Mouse (Mus musculus) embryonic facial prominence, embryonic 13.5 days (tissue): ENCODE data around the gene Etl4. TPM values are rescaled to one million over a fixed set of nuclear protein-coding genes. Genes with fewer than 3 reads are reported as not detected.

Experiments used
- ATAC-seq: fragments of 200-750 bp; cut with Nextera tagmentation; 2 replicates; pipeline ENCODE4 v1.8.0; 2017; ENCODE audit warnings: low read depth; ENCODE audit not compliant: insufficient number of reproducible peaks, insufficient read depth, low FRiP score, low TSS enrichment
- H3K27ac ChIP-seq: fragments of 300-500 bp; sonication (generic); 2 replicates; pipeline ENCODE4 v1.5.1; 2015; ENCODE audit warnings: moderate library complexity, mild to moderate bottlenecking, inconsistent platforms
- H3K27me3 ChIP-seq: fragments of 300-500 bp; sonication (generic); 2 replicates; pipeline ENCODE4 v1.6.1; 2015; ENCODE audit warnings: mild to moderate bottlenecking, inconsistent platforms
- H3K36me3 ChIP-seq: fragments of 300-500 bp; sonication (generic); 2 replicates; pipeline ENCODE4 v1.6.1; 2015; ENCODE audit warnings: mild to moderate bottlenecking, inconsistent platforms
- H3K4me1 ChIP-seq: fragments of 300-500 bp; sonication (generic); 2 replicates; pipeline ENCODE4 v1.6.1; 2015; ENCODE audit warnings: inconsistent platforms
- H3K4me2 ChIP-seq: fragments of 300-500 bp; sonication (generic); 2 replicates; pipeline ENCODE4 v1.6.1; 2015; ENCODE audit warnings: moderate library complexity, mild to moderate bottlenecking, inconsistent platforms
- H3K4me3 ChIP-seq: fragments of 300-500 bp; sonication (generic); 2 replicates; pipeline ENCODE4 v1.5.1; 2015; ENCODE audit warnings: mild to moderate bottlenecking, inconsistent platforms
- H3K9ac ChIP-seq: fragments of 300-500 bp; sonication (generic); 2 replicates; pipeline ENCODE4 v1.6.1; 2015; ENCODE audit warnings: mild to moderate bottlenecking, inconsistent platforms
- H3K9me3 ChIP-seq: fragments of 300-500 bp; sonication (generic); 2 replicates; pipeline ENCODE4 v1.6.1; 2016; ENCODE audit warnings: inconsistent platforms
- WGBS: fragments of 180-500 bp; shearing (Covaris S2); methylation state at CpG from one replicate; pipeline ENCODE4 v1.1.7; 2015; ENCODE audit warnings: mixed read lengths; 5-methylcytosine and 5-hydroxymethylcytosine counted together
- polyA plus RNA-seq: library from polyadenylated mRNA; unstranded; fragments of >200 nt; fragmentation: Nextera tagmentation; extraction: Ambion mirVana; gene quantifications from 2 replicates; pipeline ENCODE4 v1.2.1, GENCODE M21; 2015

Etl4 gene
- polyA plus RNA-seq, 1 experiment from 2014 or later: 33.3 TPM

DNA sequence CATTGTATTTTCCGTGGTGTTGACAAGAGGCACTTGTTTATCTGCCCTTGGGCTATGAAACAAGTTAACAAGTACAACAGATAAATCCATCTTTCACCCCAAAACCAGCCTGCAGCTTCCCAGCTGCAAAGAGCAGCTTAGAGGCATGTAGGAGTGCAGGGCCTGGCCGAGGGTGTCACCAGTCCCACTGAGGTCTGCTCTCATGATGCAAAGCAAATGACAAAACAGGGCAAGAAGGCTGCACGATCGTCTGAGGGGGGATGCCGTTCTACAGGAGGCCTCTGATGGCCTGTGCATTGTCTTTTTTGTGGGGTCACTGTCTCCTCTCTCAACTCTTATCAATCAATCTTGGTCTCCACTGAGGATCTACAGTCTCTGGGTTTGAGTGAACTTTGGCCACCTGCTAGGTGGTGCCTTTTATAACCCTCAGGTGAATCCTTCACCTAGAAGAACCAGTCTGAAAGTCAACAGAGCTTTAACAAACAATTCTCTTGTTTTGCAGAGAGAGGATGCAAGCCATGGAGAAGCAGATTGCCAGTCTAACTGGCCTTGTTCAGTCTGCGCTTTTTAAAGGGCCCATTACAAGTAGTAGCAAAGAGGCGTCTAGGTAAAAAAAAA, 849.6 kb downstream of the Etl4 start:
- no peak for ATAC-seq
- Histone ChIP-seq H3K4me2 (no peak overlapping the region), H3K36me3 (0 out of 2 replicates have a peak, but pooled peaks cover 5% of the 10 kb centered on the region), H3K4me1 (0 out of 2 replicates have a peak, but pooled peaks cover 8% of the 10 kb centered on the region), H3K9me3 (no peaks in the 10 kb centered on the region), H3K9ac (no peak overlapping the region), H3K27me3 (no peaks in the 10 kb centered on the region), H3K27ac (no peak overlapping the region), H3K4me3 (no peak overlapping the region)
- WGBS: 79% methylated on average over 7 of the region's 7 CpGs

DNA sequence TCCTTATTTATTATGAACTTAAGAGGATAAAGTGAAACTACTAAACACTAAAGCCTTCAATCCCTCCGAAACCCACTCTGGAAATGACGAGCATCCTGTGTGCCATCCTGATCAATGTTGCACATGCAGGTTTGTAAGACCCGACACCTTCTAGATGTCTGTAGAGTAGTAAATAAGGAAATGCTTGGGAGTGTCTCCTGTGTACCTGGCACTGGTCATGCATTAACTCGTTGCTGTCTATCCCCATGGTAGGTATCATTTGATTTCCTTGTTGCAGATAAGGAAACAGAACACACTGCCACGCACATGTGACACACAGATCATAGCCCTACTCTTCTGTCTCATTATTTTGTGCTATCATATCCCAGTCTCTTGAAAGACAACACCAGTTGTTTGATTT, 851.7 kb downstream of the Etl4 start:
- no peak for ATAC-seq
- WGBS: 86% methylated on average over 5 of the region's 5 CpGs
- H3K4me1 ChIP-seq: 0 out of 2 replicates have a peak, but pooled peaks cover 5% of the 10 kb centered on the region

DNA sequence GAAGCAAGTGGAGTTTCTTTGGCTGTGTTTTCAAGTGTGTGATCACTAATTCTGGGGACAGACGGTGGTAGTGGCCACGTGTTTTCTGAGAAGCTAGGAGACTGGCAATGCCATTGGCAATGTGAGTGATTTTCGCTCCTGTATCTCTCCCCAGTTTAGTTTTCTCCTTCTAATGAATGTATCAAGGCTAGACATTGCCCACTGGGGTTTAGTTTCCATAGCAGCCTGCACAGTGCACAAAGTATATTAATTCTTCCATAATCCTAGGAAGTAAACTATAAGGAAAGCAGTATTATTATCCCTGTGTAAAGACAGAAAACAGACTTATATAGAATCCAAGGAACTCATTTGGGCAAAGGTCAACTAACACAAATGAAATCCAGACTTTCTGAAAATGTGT, 852.2 kb downstream of the Etl4 start:
- no peaks in the 10 kb centered on the region for H3K9me3 ChIP-seq
- H3K4me1 ChIP-seq: 0 out of 2 replicates have a peak, but pooled peaks cover 5% of the 10 kb centered on the region
- no peaks in the 10 kb centered on the region for H3K27me3 ChIP-seq
- peaks cover 6% of the 10 kb centered on the region for H3K36me3 ChIP-seq
- no peak overlapping the region for H3K27ac ChIP-seq
- no peak overlapping the region for H3K4me3 ChIP-seq
- no peak overlapping the region for H3K4me2 ChIP-seq
- H3K9ac ChIP-seq: no peak overlapping the region
- no peak for ATAC-seq
- WGBS: 74% methylated on average over 3 of the region's 3 CpGs

More for the DNA sequence above, 851.7 kb downstream of the Etl4 start:
- no peak overlapping the region for H3K27ac ChIP-seq
- no peak overlapping the region for H3K9ac ChIP-seq
- 0 out of 2 replicates have a peak, but pooled peaks cover 2% of the 10 kb centered on the region for H3K36me3 ChIP-seq
- no peak overlapping the region for H3K4me3 ChIP-seq
- H3K4me2 ChIP-seq: no peak overlapping the region
- H3K9me3 ChIP-seq: no peaks in the 10 kb centered on the region
- no peaks in the 10 kb centered on the region for H3K27me3 ChIP-seq

- WGBS: 79% methylated on average over 4 of the region's 4 CpGs
- H3K36me3 ChIP-seq: peaks cover 7% of the 10 kb centered on the region
- ATAC-seq: no peak
Observed at GRCm38 (mm10) chr2:20763511-20764212, 854.1 kb downstream of the Etl4 start.

DNA sequence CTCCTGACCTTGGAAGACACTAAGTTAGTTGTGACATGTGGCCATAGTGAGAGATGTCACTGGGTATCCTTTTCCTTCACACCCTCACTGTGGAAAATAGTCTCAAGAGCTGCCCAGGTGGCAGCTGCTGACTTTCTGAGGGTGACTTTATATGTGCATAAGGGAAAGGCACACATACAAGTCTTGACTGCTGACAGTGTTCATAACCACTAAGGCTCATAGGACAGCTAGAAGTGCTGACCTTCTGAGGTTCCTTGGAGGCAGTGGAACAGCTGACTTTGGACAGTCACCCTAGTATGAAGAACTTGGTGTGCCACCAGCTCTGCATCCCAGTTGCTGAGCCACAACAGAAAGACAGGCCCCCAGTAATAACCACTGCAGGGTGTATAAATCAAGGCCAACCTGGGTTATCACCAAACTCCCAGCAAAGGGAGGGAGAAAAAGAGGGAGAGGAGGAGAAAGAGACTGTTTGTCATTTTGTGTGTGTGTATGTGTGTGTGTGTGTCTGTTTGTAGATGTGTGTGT, 855.0 kb downstream of the Etl4 start:
- Histone ChIP-seq H3K4me2 (no peak overlapping the region), H3K4me1 (0 out of 2 replicates have a peak, but pooled peaks cover 5% of the 10 kb centered on the region), H3K9me3 (no peaks in the 10 kb centered on the region), H3K36me3 (peaks cover 12% of the 10 kb centered on the region), H3K27ac (no peak overlapping the region), H3K9ac (no peak overlapping the region), H3K27me3 (no peaks in the 10 kb centered on the region), H3K4me3 (no peak overlapping the region)
- ATAC-seq: no peak

More at GRCm38 (mm10) chr2:20763511-20764212, 854.1 kb downstream of the Etl4 start:
- Histone ChIP-seq H3K4me3 (no peak overlapping the region), H3K9me3 (no peaks in the 10 kb centered on the region), H3K4me1 (0 out of 2 replicates have a peak, but pooled peaks cover 5% of the 10 kb centered on the region), H3K4me2 (no peak overlapping the region), H3K27me3 (no peaks in the 10 kb centered on the region), H3K9ac (no peak overlapping the region), H3K27ac (no peak overlapping the region)

DNA sequence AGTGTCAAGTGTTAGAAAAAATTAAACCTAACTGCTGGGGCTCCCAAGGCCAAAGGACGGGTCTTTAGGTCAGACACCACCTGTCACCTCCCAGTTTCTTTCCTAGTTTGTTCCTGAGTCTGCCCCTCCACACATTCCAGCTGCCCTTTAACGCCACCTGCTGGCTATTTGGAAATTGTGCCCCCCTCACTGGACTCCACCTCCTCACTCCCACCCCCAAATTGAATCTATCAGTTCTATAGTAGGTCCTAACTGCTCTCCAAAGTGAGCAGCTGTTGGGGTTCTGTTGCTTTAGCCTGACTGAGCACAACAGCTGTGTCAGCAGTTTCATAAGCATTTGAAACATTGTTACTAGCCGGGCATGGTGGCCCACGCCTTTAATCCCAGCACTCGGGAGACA, 859.1 kb downstream of the Etl4 start:
- 60% methylated on average over 5 of the region's 5 CpGs for WGBS
- no peak for ATAC-seq

GRCm38 (mm10) chr2:20770171-20770570, 860.6 kb downstream of the Etl4 start:
- Histone ChIP-seq H3K27me3 (no peaks in the 10 kb centered on the region), H3K9me3 (no peaks in the 10 kb centered on the region), H3K36me3 (peaks cover 26% of the 10 kb centered on the region), H3K4me1 (no peaks in the 10 kb centered on the region), H3K4me3 (no peak overlapping the region), H3K9ac (no peak overlapping the region), H3K27ac (no peak overlapping the region), H3K4me2 (no peak overlapping the region)
- ATAC-seq: 0 out of 2 replicates have a peak, but pooled peaks have one; percentile 26

More for the DNA sequence above, 859.1 kb downstream of the Etl4 start:
- Histone ChIP-seq H3K9me3 (no peaks in the 10 kb centered on the region), H3K4me1 (no peaks in the 10 kb centered on the region), H3K4me3 (no peak overlapping the region), H3K9ac (no peak overlapping the region), H3K36me3 (peaks cover 25% of the 10 kb centered on the region), H3K4me2 (no peak overlapping the region), H3K27me3 (no peaks in the 10 kb centered on the region), H3K27ac (no peak overlapping the region)

DNA sequence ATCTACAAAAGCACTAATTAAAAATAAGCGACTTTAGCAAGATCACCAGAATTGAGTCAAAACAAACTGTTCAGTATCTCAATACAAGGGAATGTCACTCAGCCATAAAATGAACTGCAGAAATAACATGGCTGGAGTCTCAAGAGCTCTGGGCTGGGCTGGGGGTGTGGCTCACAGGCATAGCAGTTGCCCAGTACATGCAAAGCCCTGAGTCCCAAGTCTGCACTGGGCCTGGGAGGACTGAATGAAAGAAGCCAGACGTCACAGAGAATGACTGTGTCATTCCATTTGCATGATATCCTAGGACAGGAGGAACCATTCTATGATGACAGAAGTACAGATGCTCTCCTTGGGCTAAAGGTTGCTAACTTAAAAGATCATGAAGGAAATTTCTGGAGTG, 864.9 kb downstream of the Etl4 start:
- ATAC-seq: no peak
- WGBS: 83% methylated on average over 2 of the region's 2 CpGs
- H3K27me3 ChIP-seq: no peaks in the 10 kb centered on the region

GRCm38 (mm10) chr2:20776171-20776704, 866.7 kb downstream of the Etl4 start:
- ATAC-seq: no peak
- 85% methylated on average over 6 of the region's 6 CpGs for WGBS
- H3K9me3 ChIP-seq: no peaks in the 10 kb centered on the region
- H3K9ac ChIP-seq: no peak overlapping the region
- H3K4me1 ChIP-seq: no peaks in the 10 kb centered on the region
- no peak overlapping the region for H3K27ac ChIP-seq
- H3K4me3 ChIP-seq: no peak overlapping the region
- no peaks in the 10 kb centered on the region for H3K27me3 ChIP-seq
- H3K4me2 ChIP-seq: no peak overlapping the region
- peaks cover 9% of the 10 kb centered on the region; the same call in 1 of the 2 replicates for H3K36me3 ChIP-seq

More for the DNA sequence above, 864.9 kb downstream of the Etl4 start:
- Histone ChIP-seq H3K9me3 (no peaks in the 10 kb centered on the region), H3K27ac (no peak overlapping the region), H3K4me1 (no peaks in the 10 kb centered on the region), H3K4me2 (no peak overlapping the region), H3K4me3 (no peak overlapping the region), H3K9ac (no peak overlapping the region), H3K36me3 (peaks cover 18% of the 10 kb centered on the region; the same call in 1 of the 2 replicates)

- Histone ChIP-seq H3K36me3 (peaks cover 4% of the 10 kb centered on the region; the same call in 1 of the 2 replicates), H3K4me2 (no peak overlapping the region)
- WGBS: 77% methylated on average over 6 of the region's 6 CpGs
Observed at GRCm38 (mm10) chr2:20777931-20778330, 868.4 kb downstream of the Etl4 start.

DNA sequence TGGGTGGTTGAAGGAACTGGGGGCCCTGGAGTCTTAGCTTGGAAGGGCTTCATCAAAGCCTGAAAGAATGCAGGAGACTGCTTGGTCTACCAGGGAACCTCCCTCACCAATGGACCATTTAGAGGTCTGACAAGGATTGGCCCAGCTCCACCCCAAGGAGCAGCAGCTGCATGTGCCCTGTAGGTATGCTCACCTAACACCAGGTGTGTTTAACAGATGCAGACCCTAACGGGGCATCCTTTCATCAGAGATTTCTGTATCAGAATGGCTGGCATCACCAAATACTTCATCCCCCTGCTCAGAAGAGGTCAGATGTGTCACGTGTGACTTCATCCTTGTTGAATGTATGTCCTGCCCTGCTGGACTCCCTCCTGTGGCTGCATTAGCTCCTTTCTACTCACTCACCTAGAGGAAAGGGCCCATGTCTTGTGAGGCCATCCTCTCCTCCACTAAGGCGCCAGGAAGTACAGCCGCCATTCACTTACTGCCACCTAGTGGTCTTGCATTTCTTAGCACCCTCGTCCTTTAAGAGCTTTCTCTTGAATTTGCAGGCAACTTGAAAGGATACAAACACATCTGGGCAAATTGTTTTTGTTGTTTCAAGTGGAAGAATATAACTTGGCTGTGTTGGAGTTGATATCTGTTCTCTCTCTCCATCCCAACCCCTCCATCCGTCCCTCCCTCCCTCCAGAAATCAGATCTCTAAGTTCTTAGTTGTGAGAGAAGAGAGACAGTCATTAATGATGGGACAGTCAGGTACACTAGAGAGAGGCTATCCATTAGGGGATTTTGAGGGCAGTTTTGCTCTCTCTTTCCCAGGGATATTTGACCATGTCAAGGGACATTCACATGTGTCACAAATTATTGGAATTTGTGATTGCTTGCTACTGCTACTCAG, 870.2 kb downstream of the Etl4 start:
- Histone ChIP-seq H3K36me3 (peaks cover 8% of the 10 kb centered on the region; the same call in 1 of the 2 replicates), H3K27me3 (no peaks in the 10 kb centered on the region), H3K9ac (no peak overlapping the region), H3K4me3 (no peak overlapping the region), H3K4me1 (no peaks in the 10 kb centered on the region), H3K4me2 (no peak overlapping the region), H3K9me3 (no peaks in the 10 kb centered on the region), H3K27ac (no peak overlapping the region)
- 34% methylated on average over 6 of the region's 6 CpGs for WGBS
- peak; percentile 56; the same call in 1 of the 2 replicates for ATAC-seq

More at GRCm38 (mm10) chr2:20777931-20778330, 868.4 kb downstream of the Etl4 start:
- Histone ChIP-seq H3K9me3 (no peaks in the 10 kb centered on the region), H3K27me3 (no peaks in the 10 kb centered on the region), H3K9ac (no peak overlapping the region), H3K4me1 (no peaks in the 10 kb centered on the region), H3K4me3 (no peak overlapping the region), H3K27ac (no peak overlapping the region)
- ATAC-seq: no peak
